Mouse (Mus musculus): ENCODE data around the gene Ctsg.

DNA sequence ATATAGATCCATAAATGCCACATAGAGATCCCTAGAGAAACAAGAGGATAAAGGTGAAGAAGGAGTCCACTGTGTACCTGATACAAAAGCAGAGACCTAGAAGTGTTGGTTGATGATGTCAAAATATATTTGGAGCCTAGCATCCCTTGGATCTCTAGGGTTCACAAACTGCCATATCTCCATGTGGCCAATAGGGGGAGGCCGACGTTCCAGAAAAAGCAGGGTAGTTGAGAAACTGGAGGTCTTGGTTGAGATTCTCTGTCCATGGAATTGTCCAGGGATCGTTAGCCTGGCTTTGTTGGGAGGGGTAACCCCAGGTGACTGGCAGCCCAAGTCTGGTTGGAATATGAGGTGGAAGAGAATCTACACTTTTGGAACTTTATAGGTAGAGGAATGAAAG is 26.0 kb upstream of the Ctsg start:
- no peak for TF ChIP-seq CTCF (IDR thresholded peaks at IDR 0.05; ENCODE audit: insufficient read depth, low read depth, low read length)
- no peak for TF ChIP-seq POLR2A (IDR thresholded peaks at IDR 0.05; ENCODE audit: insufficient read depth, low read depth, low read length)
